Mouse (Mus musculus) heart, postnatal 0 days (tissue): ENCODE results near the gene Tesk2.

ENCODE experiments used
- CTCF ChIP-seq: IDR thresholded peaks from 2 replicates; pipeline ENCODE4 v1.5.1; 2016; ENCODE audit warnings: antibody characterized with exemption, control low read depth, low read depth
- EP300 ChIP-seq: IDR thresholded peaks from 2 replicates; pipeline ENCODE4 v1.6.1; 2016; ENCODE audit warnings: antibody characterized with exemption, low read depth

GRCm38 (mm10) chr4:116685402-116686061, 35.2 kb upstream of the Tesk2 start, which contains the start of gene Prdx1:
- TF ChIP-seq CTCF (peak; percentile 88), EP300 (peak; percentile 98)
